Mouse (Mus musculus) CD4-positive, CD25-positive, alpha-beta regulatory T cell, adult 4 months (primary cell): ENCODE data around the gene Dner. TPM values are rescaled to one million over a fixed set of nuclear protein-coding genes. Genes with fewer than 3 reads are reported as not detected.

Experiments used
- polyA plus RNA-seq, 2 experiments: library from polyadenylated mRNA; unstranded; fragments of 100-300 nt; shearing (Covaris generic); gene quantifications; one replicate each; pipeline ENCODE4 v1.2.1; 2017

Dner gene
- polyA plus RNA-seq, 2 experiments from 2014 or later, result not detected

Other genes with a start within 250 kb of the Dner start
- 1 to 10 TPM; 1.4 to 2.4 TPM for gene Fbxo36, start 143.6 kb upstream of the Dner start, polyA plus RNA-seq
- 100 to 1,000 TPM; 156 to 163 TPM for gene Trip12, start 144.3 kb upstream of the Dner start, polyA plus RNA-seq
- not detected for gene Slc16a14, start 238.9 kb upstream of the Dner start, polyA plus RNA-seq